Mouse (Mus musculus) thymus, adult 2 months (tissue): ENCODE measurements around the gene Slfn14. TPM values are rescaled to one million over a fixed set of nuclear protein-coding genes. Genes with fewer than 3 reads are reported as not detected.

Experiments used
- DNase-seq: peaks from one replicate; pipeline ENCODE4 v3.0.0; 2021
- H3K27ac ChIP-seq: fragments of 200-500 bp; 2 replicates; pipeline ENCODE4 v1.5.1; 2012; ENCODE audit warnings: low read length, control low read depth; ENCODE audit not compliant: control insufficient read depth, insufficient read depth
- H3K27me3 ChIP-seq: fragments of 200-500 bp; 2 replicates; pipeline ENCODE4 v1.6.1; 2012; ENCODE audit warnings: mild to moderate bottlenecking, low read length, moderate library complexity, mixed read lengths; ENCODE audit not compliant: control insufficient read depth, insufficient read depth
- H3K36me3 ChIP-seq: fragments of 200-500 bp; 2 replicates; pipeline ENCODE4 v1.6.1; 2012; ENCODE audit warnings: mild to moderate bottlenecking, low read length, moderate library complexity; ENCODE audit not compliant: control insufficient read depth, insufficient read depth
- H3K4me1 ChIP-seq: fragments of 200-500 bp; replicated peaks from 2 replicates; pipeline ENCODE4 v1.6.1; 2012; ENCODE audit warnings: low read length; ENCODE audit not compliant: control insufficient read depth, insufficient read depth
- H3K4me3 ChIP-seq: fragments of 200-500 bp; 2 replicates; pipeline ENCODE4 v1.5.1; 2012; ENCODE audit warnings: mild to moderate bottlenecking, low read length, control low read depth, moderate library complexity; ENCODE audit not compliant: control insufficient read depth, insufficient read depth
- CTCF ChIP-seq: fragments of 200-500 bp; IDR thresholded peaks from 2 replicates; pipeline ENCODE4 v1.5.1; 2012; ENCODE audit warnings: mild to moderate bottlenecking, control low read depth, low read length, moderate library complexity, borderline replicate concordance; ENCODE audit not compliant: control insufficient read depth, poor library complexity, insufficient read depth; ENCODE audit errors: extremely low read depth
- POLR2A ChIP-seq: fragments of 200-500 bp; IDR thresholded peaks from 2 replicates; pipeline ENCODE4 v1.6.1; 2012; ENCODE audit warnings: mild to moderate bottlenecking, low read length, control low read depth, moderate library complexity; ENCODE audit not compliant: control insufficient read depth, poor library complexity, insufficient read depth; ENCODE audit errors: extremely low read depth
- WGBS: fragments of 180-500 bp; shearing (Covaris S2); methylation state at CpG from one replicate; pipeline ENCODE4 v1.1.7; 2018; 5-methylcytosine and 5-hydroxymethylcytosine counted together
- polyA plus RNA-seq: library from polyadenylated mRNA; depleted of rRNA; stranded (reverse); fragments of >200 nt; gene quantifications from 2 replicates; pipeline ENCODE4 v1.2.3, GENCODE M21; 2012

Slfn14 gene
- polyA plus RNA-seq, 1 experiment, result not detected

DNA sequence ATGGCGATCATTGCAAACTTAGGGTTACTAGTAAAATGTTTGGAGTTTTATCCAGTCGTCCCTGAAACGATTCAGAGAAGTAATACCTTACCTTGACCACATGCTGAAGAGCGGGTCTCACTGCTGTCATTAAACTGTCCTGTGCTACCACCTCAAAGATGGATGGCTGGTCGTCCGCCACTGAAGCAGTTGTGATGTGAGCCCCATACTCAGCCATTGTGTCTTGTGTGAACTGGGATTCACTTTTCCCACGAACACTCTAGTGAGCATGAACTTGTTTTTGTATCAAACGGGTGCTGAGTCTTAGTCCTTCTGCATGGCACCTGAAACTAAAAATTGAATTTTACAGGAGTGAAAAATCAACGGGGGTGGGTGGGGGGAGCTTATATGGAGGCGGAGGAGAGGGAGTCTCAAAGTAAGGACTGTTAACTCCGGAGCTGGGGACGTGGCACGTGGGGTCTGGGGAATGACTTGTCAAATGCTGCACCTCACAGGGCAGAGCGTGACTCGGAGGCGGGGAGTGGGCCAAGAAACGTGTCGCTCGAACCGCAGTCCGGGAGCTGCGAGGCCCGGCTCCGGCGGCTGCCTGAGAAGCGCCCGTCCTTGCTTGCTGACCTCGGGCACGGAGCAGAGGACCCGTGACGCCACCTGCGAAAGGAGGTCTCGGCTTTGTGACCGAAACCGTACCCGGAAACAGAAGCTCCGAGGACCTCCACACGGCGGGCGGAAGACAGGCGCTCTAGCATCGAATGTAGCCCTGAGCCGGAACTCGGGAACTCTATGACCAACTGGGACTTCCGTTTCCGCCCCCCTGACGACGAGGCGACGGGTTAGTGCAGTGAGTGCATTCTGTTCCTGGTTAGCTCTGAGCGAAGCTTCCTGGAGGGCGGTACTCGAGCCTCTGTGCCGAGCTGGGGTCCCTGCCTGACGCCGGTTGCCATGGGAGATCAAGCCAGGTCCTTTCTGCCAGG is 12.0 kb upstream of the Slfn14 start, which contains the start of gene Ap2b1:
Gene Ap2b1 (plus strand): TSS at position 800 of the 971 bp plus-strand sequence.
- DNase-seq, result peak; percentile 94
- peaks cover 6% of the 10 kb centered on the region for H3K4me1 ChIP-seq
- H3K27ac ChIP-seq, result peak within 1 kb of the TSS; percentile 66
- WGBS, result 4% methylated on average over 56 of the region's 56 CpGs
- no peaks in the 10 kb centered on the region for H3K27me3 ChIP-seq
- no peaks in the 10 kb centered on the region for H3K36me3 ChIP-seq
- peak within 1 kb of the TSS; percentile 60 for H3K4me3 ChIP-seq
- TF ChIP-seq CTCF, result 0 out of 2 replicates have a peak, but pooled peaks have one; percentile 35
- peak; percentile 74 for TF ChIP-seq POLR2A

- no peak overlapping the region for H3K27ac ChIP-seq
- WGBS, result 84% methylated on average over 6 of the region's 6 CpGs
- H3K4me3 ChIP-seq, result no peak overlapping the region
- H3K36me3 ChIP-seq, result no peaks in the 10 kb centered on the region
- TF ChIP-seq CTCF (no peak), POLR2A (no peak)
- H3K4me1 ChIP-seq, result peaks cover 7% of the 10 kb centered on the region
- H3K27me3 ChIP-seq, result no peaks in the 10 kb centered on the region
- DNase-seq, result peak; percentile 15
Observed at GRCm38 (mm10) chr11:83297816-83298215, 11.3 kb upstream of the Slfn14 start.

- no peak for DNase-seq
- WGBS, result 97% methylated on average over 2 of the region's 2 CpGs
- Histone ChIP-seq H3K27me3 (no peaks in the 10 kb centered on the region), H3K36me3 (no peaks in the 10 kb centered on the region), H3K4me1 (peaks cover 9% of the 10 kb centered on the region), H3K27ac (no peak overlapping the region), H3K4me3 (no peak overlapping the region)
- TF ChIP-seq POLR2A (no peak), CTCF (no peak)
Observed at GRCm38 (mm10) chr11:83294133-83294532, 7.6 kb upstream of the Slfn14 start.

GRCm38 (mm10) chr11:83293182-83293581 is 6.7 kb upstream of the Slfn14 start:
- Histone ChIP-seq H3K36me3 (no peaks in the 10 kb centered on the region), H3K27ac (no peak overlapping the region), H3K4me3 (no peak overlapping the region), H3K27me3 (no peaks in the 10 kb centered on the region), H3K4me1 (peaks cover 8% of the 10 kb centered on the region)
- WGBS, result 98% methylated on average over 1 of the region's 1 CpGs
- no peak for TF ChIP-seq POLR2A
- no peak for TF ChIP-seq CTCF
- no peak for DNase-seq

GRCm38 (mm10) chr11:83292251-83292587 is 5.7 kb upstream of the Slfn14 start:
- 3% methylated on average over 5 of the region's 5 CpGs for WGBS
- H3K4me3 ChIP-seq, result peak overlapping the region; percentile 59

DNA sequence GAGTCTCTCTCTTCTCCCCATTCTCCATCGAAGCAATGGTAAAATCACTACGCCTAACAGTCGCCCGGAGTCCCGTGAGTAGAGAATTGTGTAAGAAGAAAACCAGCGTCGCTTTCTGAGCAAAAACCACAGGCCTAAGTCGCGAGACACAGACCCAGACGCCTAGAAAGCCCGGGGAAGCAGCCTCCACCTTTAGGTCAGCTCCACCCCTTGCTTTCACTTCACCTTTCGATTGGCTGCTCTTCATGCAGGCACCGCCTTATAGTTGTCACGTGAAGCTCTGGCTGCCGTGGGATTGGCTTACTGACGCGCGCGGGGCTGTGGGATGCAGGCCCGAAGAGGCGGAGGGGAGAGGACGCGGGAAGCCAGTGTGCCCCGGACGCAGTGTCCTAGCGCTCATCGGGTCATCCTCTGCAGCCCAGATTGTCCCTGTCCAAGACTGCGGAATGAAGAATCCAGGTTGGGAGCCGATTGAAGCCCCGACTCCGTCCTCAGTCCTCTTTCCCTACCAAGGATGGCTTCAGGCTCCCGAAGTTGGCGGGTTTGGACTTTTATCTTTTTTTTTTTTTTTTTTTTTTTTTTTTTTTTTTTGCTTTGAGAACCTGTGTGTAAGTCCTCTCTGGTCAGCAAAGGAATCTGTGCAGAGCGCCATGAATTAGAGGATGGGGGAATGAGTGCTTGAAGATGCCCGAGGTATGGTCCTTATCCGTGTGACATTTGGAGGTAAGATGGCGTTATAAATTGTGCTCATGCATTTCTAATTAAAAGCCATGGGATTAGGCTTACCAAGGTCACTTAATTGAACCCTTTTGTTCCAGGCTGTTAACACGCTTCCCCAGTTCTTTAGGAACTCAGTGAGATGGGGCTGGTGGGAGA is 5.1 kb upstream of the Slfn14 start:
- TF ChIP-seq CTCF, result no peak
- peak; percentile 89 for TF ChIP-seq POLR2A
- Histone ChIP-seq H3K4me3 (peak overlapping the region; percentile 59), H3K4me1 (peaks cover 4% of the 10 kb centered on the region), H3K27me3 (no peaks in the 10 kb centered on the region), H3K27ac (peak overlapping the region; percentile 29; the same call in 1 of the 2 replicates), H3K36me3 (no peaks in the 10 kb centered on the region)
- under 1% methylated on average over 38 of the region's 38 CpGs for WGBS
- peak; percentile 94 for DNase-seq

More at GRCm38 (mm10) chr11:83292251-83292587, 5.7 kb upstream of the Slfn14 start:
- no peak for DNase-seq
- peaks cover 4% of the 10 kb centered on the region for H3K4me1 ChIP-seq
- no peaks in the 10 kb centered on the region for H3K27me3 ChIP-seq
- H3K27ac ChIP-seq, result no peak overlapping the region
- TF ChIP-seq POLR2A (no peak), CTCF (no peak)
- H3K36me3 ChIP-seq, result no peaks in the 10 kb centered on the region

GRCm38 (mm10) chr11:83289633-83290032 is 3.1 kb upstream of the Slfn14 start:
- Histone ChIP-seq H3K4me1 (peaks cover 4% of the 10 kb centered on the region), H3K27ac (no peak overlapping the region), H3K4me3 (no peak overlapping the region), H3K36me3 (no peaks in the 10 kb centered on the region), H3K27me3 (no peaks in the 10 kb centered on the region)
- TF ChIP-seq CTCF, result no peak
- TF ChIP-seq POLR2A, result no peak
- no peak for DNase-seq
- 95% methylated on average over 2 of the region's 2 CpGs for WGBS
